Mouse (Mus musculus): Measurements from ENCODE around the gene Akap14. TPM values are rescaled to one million over a fixed set of nuclear protein-coding genes. Genes with fewer than 3 reads are reported as not detected.

Akap14 gene
- not detected for polyA plus RNA-seq (2014; fragmentation: Illumina TruSeq; extraction: RNeasy Lipid Tissue Mini Kit (QIAGEN cat#74804); ENCODE audit: low read depth, low replicate concordance)

GRCm38 (mm10) chrX:37168742-37169141, at the start of gene Akap14:
Akap14 (minus strand) TSS chrX:37168842.

GRCm38 (mm10) chrX:37210941-37211340, 42.3 kb upstream of the Akap14 start, which contains the start of gene Gm9:
Gm9 (minus strand) TSS chrX:37211041.

DNA sequence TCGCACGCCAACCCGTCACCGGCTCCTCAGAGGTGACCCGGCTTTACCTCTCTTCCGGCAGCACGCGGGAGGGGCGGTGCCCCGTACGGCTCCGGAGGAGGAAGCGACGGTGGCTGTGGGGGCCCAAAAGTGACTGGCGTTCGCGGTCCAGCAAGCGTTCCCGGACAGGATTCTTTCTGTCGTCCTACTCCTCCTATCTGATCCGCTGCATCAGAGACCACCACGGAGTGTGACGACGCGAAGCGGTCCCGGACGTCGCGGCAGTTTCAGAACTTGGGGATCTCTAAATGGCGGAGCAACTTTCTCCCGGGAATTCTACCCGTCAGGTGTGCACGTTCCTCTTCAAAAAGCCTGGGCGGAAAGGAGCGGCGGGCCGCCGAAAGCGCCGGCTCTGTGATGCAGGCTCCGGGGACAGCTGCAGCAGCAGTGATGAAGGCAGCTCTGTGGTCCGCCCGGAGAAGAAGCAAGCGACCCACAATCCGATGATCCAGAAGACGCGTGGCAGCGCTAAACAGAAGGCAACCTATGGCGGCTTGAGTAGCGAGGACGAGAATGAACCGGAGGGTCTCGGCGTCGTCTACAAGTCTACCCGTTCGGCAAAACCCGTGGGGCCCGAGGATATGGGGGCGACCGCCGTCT, 22.6 kb upstream of the Akap14 start, which contains the start of the genes Ndufa1 and Rnf113a1:
TSS of gene Ndufa1 (minus strand) at position 59 of the 639 bp plus-strand sequence.
TSS of gene Rnf113a1 (plus strand) at position 141 of the 639 bp plus-strand sequence.

DNA sequence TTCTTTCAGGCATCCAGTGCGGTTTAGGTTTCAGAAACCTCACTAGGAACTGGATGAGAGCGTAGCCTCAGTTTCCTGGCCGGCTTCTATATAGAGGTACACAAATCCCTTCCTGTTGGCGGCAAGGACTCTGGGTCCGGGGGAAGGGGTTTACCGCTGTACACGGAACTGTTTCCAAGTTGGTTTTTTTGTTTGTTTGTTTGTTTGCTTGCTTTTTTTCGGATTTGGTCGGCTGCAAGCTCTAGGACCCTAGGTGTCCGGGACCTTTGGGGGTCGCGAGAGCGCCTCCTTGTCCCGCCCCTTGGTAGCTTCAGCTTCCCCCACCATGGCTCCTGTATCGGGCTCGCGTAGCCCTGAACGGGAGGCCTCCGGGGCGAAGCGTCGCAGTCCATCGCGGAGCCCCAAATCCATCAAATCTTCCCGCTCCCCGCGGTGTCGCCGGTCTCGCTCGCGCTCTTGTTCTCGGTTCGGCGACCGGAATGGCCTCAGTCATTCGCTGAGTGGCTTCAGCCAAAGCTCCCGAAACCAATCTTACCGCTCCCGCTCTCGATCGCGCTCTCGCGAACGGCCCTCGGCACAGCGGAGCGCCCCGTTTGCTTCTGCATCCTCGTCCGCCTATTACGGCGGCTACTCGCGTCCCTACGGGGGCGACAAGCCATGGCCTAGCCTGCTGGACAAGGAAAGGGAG, 41.8 kb downstream of the Akap14 start, which contains the start of gene Nkap:
TSS of gene Nkap (plus strand) at position 125 of the 688 bp plus-strand sequence.

GRCm38 (mm10) chrX:37110193-37110880, 58.3 kb downstream of the Akap14 start, which contains the start of gene Upf3b:
Upf3b (minus strand) TSS chrX:37110322.

Other genes with a start within 250 kb of the Akap14 start
- 6.0 TPM for gene Sept6, start 177.0 kb downstream of the Akap14 start, polyA plus RNA-seq (2014; fragmentation: Illumina TruSeq; extraction: RNeasy Lipid Tissue Mini Kit (QIAGEN cat#74804); ENCODE audit: low read depth, low replicate concordance)
- not detected for gene Sowahd, start 120.0 kb downstream of the Akap14 start, polyA plus RNA-seq (2014; fragmentation: Illumina TruSeq; extraction: RNeasy Lipid Tissue Mini Kit (QIAGEN cat#74804); ENCODE audit: low read depth, low replicate concordance)
- 275 TPM for gene Rpl39, start 83.4 kb downstream of the Akap14 start, polyA plus RNA-seq (2014; fragmentation: Illumina TruSeq; extraction: RNeasy Lipid Tissue Mini Kit (QIAGEN cat#74804); ENCODE audit: low read depth, low replicate concordance)
- gene Upf3b, start 58.5 kb downstream of the Akap14 start, polyA plus RNA-seq (2014; fragmentation: Illumina TruSeq; extraction: RNeasy Lipid Tissue Mini Kit (QIAGEN cat#74804); ENCODE audit: low read depth, low replicate concordance) = 19.8 TPM
- 7.0 TPM for gene Nkap, start 42.0 kb downstream of the Akap14 start, polyA plus RNA-seq (2014; fragmentation: Illumina TruSeq; extraction: RNeasy Lipid Tissue Mini Kit (QIAGEN cat#74804); ENCODE audit: low read depth, low replicate concordance)
- gene Ndufa1, start 22.3 kb upstream of the Akap14 start, polyA plus RNA-seq (2014; fragmentation: Illumina TruSeq; extraction: RNeasy Lipid Tissue Mini Kit (QIAGEN cat#74804); ENCODE audit: low read depth, low replicate concordance) = 1,300 TPM
- 3.8 TPM for gene Rnf113a1, start 22.4 kb upstream of the Akap14 start, polyA plus RNA-seq (2014; fragmentation: Illumina TruSeq; extraction: RNeasy Lipid Tissue Mini Kit (QIAGEN cat#74804); ENCODE audit: low read depth, low replicate concordance)
- gene Gm9, start 42.2 kb upstream of the Akap14 start, polyA plus RNA-seq (2014; fragmentation: Illumina TruSeq; extraction: RNeasy Lipid Tissue Mini Kit (QIAGEN cat#74804); ENCODE audit: low read depth, low replicate concordance) = not detected
- not detected for gene Rhox1, start 53.4 kb upstream of the Akap14 start, polyA plus RNA-seq (2014; fragmentation: Illumina TruSeq; extraction: RNeasy Lipid Tissue Mini Kit (QIAGEN cat#74804); ENCODE audit: low read depth, low replicate concordance)
- not detected for gene Rhox2a, start 76.1 kb upstream of the Akap14 start, polyA plus RNA-seq (2014; fragmentation: Illumina TruSeq; extraction: RNeasy Lipid Tissue Mini Kit (QIAGEN cat#74804); ENCODE audit: low read depth, low replicate concordance)
- not detected for gene Rhox3a, start 81.1 kb upstream of the Akap14 start, polyA plus RNA-seq (2014; fragmentation: Illumina TruSeq; extraction: RNeasy Lipid Tissue Mini Kit (QIAGEN cat#74804); ENCODE audit: low read depth, low replicate concordance)
- not detected for gene Rhox4a, start 96.5 kb upstream of the Akap14 start, polyA plus RNA-seq (2014; fragmentation: Illumina TruSeq; extraction: RNeasy Lipid Tissue Mini Kit (QIAGEN cat#74804); ENCODE audit: low read depth, low replicate concordance)
- gene Rhox3a2, start 211.2 kb upstream of the Akap14 start, polyA plus RNA-seq (2014; fragmentation: Illumina TruSeq; extraction: RNeasy Lipid Tissue Mini Kit (QIAGEN cat#74804); ENCODE audit: low read depth, low replicate concordance) = not detected
- gene Rhox4a2, start 222.0 kb upstream of the Akap14 start, polyA plus RNA-seq (2014; fragmentation: Illumina TruSeq; extraction: RNeasy Lipid Tissue Mini Kit (QIAGEN cat#74804); ENCODE audit: low read depth, low replicate concordance) = not detected
- not detected for gene Rhox2b, start 243.2 kb upstream of the Akap14 start, polyA plus RNA-seq (2014; fragmentation: Illumina TruSeq; extraction: RNeasy Lipid Tissue Mini Kit (QIAGEN cat#74804); ENCODE audit: low read depth, low replicate concordance)

All from heart, adult 10 weeks (tissue).